Mouse (Mus musculus): Measurements from ENCODE around the gene Lhx4. TPM values are rescaled to one million over a fixed set of nuclear protein-coding genes. Genes with fewer than 3 reads are reported as not detected.

The Lhx4 gene
- polyA plus RNA-seq, 1 experiment from 2014 or later = not detected

- H3K4me3 ChIP-seq = no peak overlapping the region
- H3K9me3 ChIP-seq (replicated peaks) = no peaks in the 10 kb centered on the region
- H3K4me2 ChIP-seq = no peak overlapping the region
- no peaks in the 10 kb centered on the region for H3K36me3 ChIP-seq
- no peak for ATAC-seq (replicated peaks; ENCODE audit: insufficient number of reproducible peaks, insufficient read depth, low FRiP score, low read depth)
- no peak overlapping the region for H3K9ac ChIP-seq
- WGBS = 76% methylated on average over 3 of the region's 3 CpGs
- no peaks in the 10 kb centered on the region for H3K4me1 ChIP-seq (replicated peaks)
- peaks cover 82% of the 10 kb centered on the region for H3K27me3 ChIP-seq
- no peak overlapping the region for H3K27ac ChIP-seq
Measured at GRCm38 (mm10) chr1:155724301-155724700, 27.2 kb downstream of the Lhx4 start.

GRCm38 (mm10) chr1:155722185-155722584, 29.3 kb downstream of the Lhx4 start:
- Histone ChIP-seq H3K36me3 (no peaks in the 10 kb centered on the region), H3K27me3 (peaks cover 71% of the 10 kb centered on the region), H3K9ac (no peak overlapping the region), H3K27ac (no peak overlapping the region), H3K4me2 (peak overlapping the region; percentile 44), H3K4me3 (peak overlapping the region; percentile 12; the same call in 1 of the 2 replicates), H3K9me3 (replicated peaks) (no peaks in the 10 kb centered on the region), H3K4me1 (replicated peaks) (no peaks in the 10 kb centered on the region)
- WGBS = under 1% methylated on average over 13 of the region's 13 CpGs
- no peak for ATAC-seq (replicated peaks; ENCODE audit: insufficient number of reproducible peaks, insufficient read depth, low FRiP score, low read depth)

GRCm38 (mm10) chr1:155721443-155721842, 30.0 kb downstream of the Lhx4 start:
- Histone ChIP-seq H3K27me3 (peaks cover 66% of the 10 kb centered on the region), H3K9ac (no peak overlapping the region), H3K9me3 (replicated peaks) (no peaks in the 10 kb centered on the region), H3K4me2 (no peak overlapping the region), H3K27ac (no peak overlapping the region), H3K36me3 (no peaks in the 10 kb centered on the region), H3K4me3 (no peak overlapping the region), H3K4me1 (replicated peaks) (no peaks in the 10 kb centered on the region)
- ATAC-seq (replicated peaks; ENCODE audit: insufficient number of reproducible peaks, insufficient read depth, low FRiP score, low read depth) = no peak
- 39% methylated on average over 8 of the region's 8 CpGs for WGBS

DNA sequence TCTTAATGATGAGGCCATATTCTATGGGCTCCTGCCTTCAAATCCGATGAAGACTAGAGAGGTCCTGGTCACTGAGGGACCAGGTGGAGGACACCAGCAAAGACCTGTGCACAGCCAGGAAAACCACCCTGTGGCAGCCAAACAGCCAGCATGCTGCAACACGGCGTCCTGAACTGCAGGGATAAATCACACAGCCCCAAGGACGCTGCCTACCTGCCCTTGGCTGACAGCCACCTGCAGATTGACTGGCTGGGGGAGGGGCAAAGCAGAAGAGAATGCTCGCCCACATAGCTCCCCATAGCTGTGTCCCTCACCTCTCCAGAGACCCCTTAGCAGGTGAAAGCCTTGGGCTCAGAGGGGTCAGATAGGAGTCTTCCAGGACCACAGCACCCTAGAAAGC, 31.5 kb downstream of the Lhx4 start:
- Histone ChIP-seq H3K27ac (no peak overlapping the region), H3K4me2 (no peak overlapping the region), H3K4me1 (replicated peaks) (no peaks in the 10 kb centered on the region), H3K27me3 (peaks cover 53% of the 10 kb centered on the region), H3K36me3 (no peaks in the 10 kb centered on the region), H3K4me3 (no peak overlapping the region), H3K9ac (no peak overlapping the region), H3K9me3 (replicated peaks) (no peaks in the 10 kb centered on the region)
- WGBS = 38% methylated on average over 5 of the region's 5 CpGs
- no peak for ATAC-seq (replicated peaks; ENCODE audit: insufficient number of reproducible peaks, insufficient read depth, low FRiP score, low read depth)

GRCm38 (mm10) chr1:155718851-155719250, 32.6 kb downstream of the Lhx4 start:
- no peak for ATAC-seq (replicated peaks; ENCODE audit: insufficient number of reproducible peaks, insufficient read depth, low FRiP score, low read depth)
- no peaks in the 10 kb centered on the region for H3K9me3 ChIP-seq (replicated peaks)
- H3K9ac ChIP-seq = no peak overlapping the region
- no peak overlapping the region for H3K4me2 ChIP-seq
- WGBS = 70% methylated on average over 3 of the region's 3 CpGs
- H3K27me3 ChIP-seq = peaks cover 42% of the 10 kb centered on the region
- no peaks in the 10 kb centered on the region for H3K4me1 ChIP-seq (replicated peaks)
- no peaks in the 10 kb centered on the region for H3K36me3 ChIP-seq
- H3K27ac ChIP-seq = no peak overlapping the region
- H3K4me3 ChIP-seq = no peak overlapping the region

DNA sequence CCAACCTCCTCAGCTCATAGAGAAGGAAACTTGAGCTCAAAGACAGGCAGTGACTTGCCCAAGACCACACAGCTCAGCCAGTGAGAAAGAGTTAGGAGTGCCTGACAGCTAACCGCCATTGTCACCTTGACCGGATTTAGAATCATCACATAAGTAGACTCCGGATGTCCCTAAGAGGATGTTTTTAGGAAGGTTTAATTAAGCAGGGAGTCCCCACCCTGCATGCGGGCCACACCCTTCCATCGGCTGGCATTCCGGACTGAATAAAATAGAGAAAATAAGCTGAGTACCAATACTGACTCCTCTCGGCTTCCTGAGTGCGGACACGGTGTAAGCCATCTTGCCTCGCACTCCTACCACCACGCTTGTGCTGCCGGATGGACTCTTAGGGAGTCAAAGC, 34.2 kb downstream of the Lhx4 start:
- H3K27ac ChIP-seq = no peak overlapping the region
- WGBS = 86% methylated on average over 12 of the region's 12 CpGs
- H3K9ac ChIP-seq = no peak overlapping the region
- H3K27me3 ChIP-seq = peaks cover 29% of the 10 kb centered on the region
- 0 out of 2 replicates have a peak, but pooled peaks cover 3% of the 10 kb centered on the region for H3K4me1 ChIP-seq (replicated peaks)
- ATAC-seq (replicated peaks; ENCODE audit: insufficient number of reproducible peaks, insufficient read depth, low FRiP score, low read depth) = no peak
- no peak overlapping the region for H3K4me3 ChIP-seq
- H3K9me3 ChIP-seq (replicated peaks) = no peaks in the 10 kb centered on the region
- H3K4me2 ChIP-seq = no peak overlapping the region
- H3K36me3 ChIP-seq = no peaks in the 10 kb centered on the region

DNA sequence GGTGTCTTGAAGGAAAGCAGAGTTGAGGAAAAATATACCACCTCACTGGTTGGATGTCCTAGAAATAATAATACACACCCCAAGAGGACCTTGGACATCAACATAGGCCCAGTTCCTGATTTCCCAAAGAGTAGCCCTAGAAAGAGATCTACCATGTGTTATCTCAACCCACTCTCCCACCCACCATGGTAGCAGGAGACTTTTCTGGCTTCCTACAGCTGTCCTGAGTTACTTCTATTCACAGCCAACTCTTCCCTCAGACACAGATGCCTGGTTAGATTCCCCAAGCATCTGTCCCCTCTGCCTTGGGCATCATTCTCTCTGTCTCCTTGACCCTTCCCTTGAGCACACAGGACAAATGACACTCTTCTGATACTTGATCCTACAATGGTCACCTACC, 36.1 kb downstream of the Lhx4 start:
- no peak overlapping the region for H3K4me3 ChIP-seq
- ATAC-seq (replicated peaks; ENCODE audit: insufficient number of reproducible peaks, insufficient read depth, low FRiP score, low read depth) = no peak

GRCm38 (mm10) chr1:155713306-155713705, 38.2 kb downstream of the Lhx4 start:
- no peaks in the 10 kb centered on the region for H3K36me3 ChIP-seq

More for the DNA sequence above, 36.1 kb downstream of the Lhx4 start:
- H3K9ac ChIP-seq = no peak overlapping the region
- H3K4me2 ChIP-seq = no peak overlapping the region
- peaks cover 16% of the 10 kb centered on the region for H3K27me3 ChIP-seq
- H3K4me1 ChIP-seq (replicated peaks) = 0 out of 2 replicates have a peak, but pooled peaks cover 3% of the 10 kb centered on the region
- no peaks in the 10 kb centered on the region for H3K9me3 ChIP-seq (replicated peaks)
- no peak overlapping the region for H3K27ac ChIP-seq
- no peaks in the 10 kb centered on the region for H3K36me3 ChIP-seq

GRCm38 (mm10) chr1:155704182-155704581, 47.3 kb downstream of the Lhx4 start:
- Histone ChIP-seq H3K9ac (no peak overlapping the region), H3K27ac (no peak overlapping the region), H3K9me3 (replicated peaks) (no peaks in the 10 kb centered on the region), H3K27me3 (no peaks in the 10 kb centered on the region), H3K4me3 (no peak overlapping the region), H3K4me1 (replicated peaks) (no peaks in the 10 kb centered on the region), H3K36me3 (no peaks in the 10 kb centered on the region), H3K4me2 (no peak overlapping the region)
- WGBS = 55% methylated on average over 5 of the region's 5 CpGs
- 0 out of 2 replicates have a peak, but pooled peaks have one; percentile 6 for ATAC-seq (replicated peaks; ENCODE audit: insufficient number of reproducible peaks, insufficient read depth, low FRiP score, low read depth)

More at GRCm38 (mm10) chr1:155713306-155713705, 38.2 kb downstream of the Lhx4 start:
- Histone ChIP-seq H3K27ac (no peak overlapping the region), H3K27me3 (peaks cover 7% of the 10 kb centered on the region; the same call in 1 of the 2 replicates), H3K4me2 (no peak overlapping the region), H3K9ac (no peak overlapping the region), H3K4me3 (no peak overlapping the region), H3K4me1 (replicated peaks) (0 out of 2 replicates have a peak, but pooled peaks cover 3% of the 10 kb centered on the region), H3K9me3 (replicated peaks) (no peaks in the 10 kb centered on the region)
- ATAC-seq (replicated peaks; ENCODE audit: insufficient number of reproducible peaks, insufficient read depth, low FRiP score, low read depth) = no peak
- WGBS = 41% methylated on average over 2 of the region's 2 CpGs

DNA sequence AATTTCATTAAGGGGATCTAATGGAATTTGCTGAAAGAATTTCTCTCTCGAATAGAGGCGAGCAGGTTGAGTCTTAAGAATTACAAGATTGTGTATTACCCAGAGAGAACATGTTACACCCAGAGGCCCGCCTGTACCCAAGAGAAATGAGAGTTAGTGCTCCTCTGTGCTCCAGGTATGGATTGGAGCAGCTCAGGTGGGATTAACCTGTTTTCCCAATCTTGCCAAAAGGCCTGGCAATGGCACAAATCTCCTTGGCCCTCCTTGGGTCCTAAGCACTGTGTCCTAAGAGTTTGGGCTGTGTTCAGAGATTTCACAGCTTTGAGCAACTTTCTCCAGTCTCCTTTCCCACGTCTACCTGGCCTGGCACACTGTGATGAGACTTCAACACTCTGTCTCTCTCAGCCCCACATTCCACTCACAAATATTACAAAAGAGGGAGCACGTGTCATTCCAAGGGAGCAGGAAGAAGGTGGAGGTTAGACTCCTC, 48.2 kb downstream of the Lhx4 start:
- WGBS = 80% methylated on average over 5 of the region's 5 CpGs

GRCm38 (mm10) chr1:155700886-155701285, 50.6 kb downstream of the Lhx4 start:
- Histone ChIP-seq H3K4me3 (no peak overlapping the region), H3K4me2 (no peak overlapping the region), H3K36me3 (no peaks in the 10 kb centered on the region), H3K9me3 (replicated peaks) (no peaks in the 10 kb centered on the region), H3K27me3 (no peaks in the 10 kb centered on the region), H3K4me1 (replicated peaks) (no peaks in the 10 kb centered on the region; the same call in none of the 2 replicates), H3K27ac (no peak overlapping the region), H3K9ac (no peak overlapping the region)
- ATAC-seq (replicated peaks; ENCODE audit: insufficient number of reproducible peaks, insufficient read depth, low FRiP score, low read depth) = no peak

More for the DNA sequence above, 48.2 kb downstream of the Lhx4 start:
- no peak overlapping the region for H3K9ac ChIP-seq
- no peaks in the 10 kb centered on the region for H3K36me3 ChIP-seq
- no peaks in the 10 kb centered on the region; the same call in 1 of the 2 replicates for H3K4me1 ChIP-seq (replicated peaks)
- no peaks in the 10 kb centered on the region for H3K27me3 ChIP-seq
- H3K4me3 ChIP-seq = no peak overlapping the region
- H3K4me2 ChIP-seq = no peak overlapping the region
- no peaks in the 10 kb centered on the region for H3K9me3 ChIP-seq (replicated peaks)
- no peak for ATAC-seq (replicated peaks; ENCODE audit: insufficient number of reproducible peaks, insufficient read depth, low FRiP score, low read depth)
- H3K27ac ChIP-seq = no peak overlapping the region

DNA sequence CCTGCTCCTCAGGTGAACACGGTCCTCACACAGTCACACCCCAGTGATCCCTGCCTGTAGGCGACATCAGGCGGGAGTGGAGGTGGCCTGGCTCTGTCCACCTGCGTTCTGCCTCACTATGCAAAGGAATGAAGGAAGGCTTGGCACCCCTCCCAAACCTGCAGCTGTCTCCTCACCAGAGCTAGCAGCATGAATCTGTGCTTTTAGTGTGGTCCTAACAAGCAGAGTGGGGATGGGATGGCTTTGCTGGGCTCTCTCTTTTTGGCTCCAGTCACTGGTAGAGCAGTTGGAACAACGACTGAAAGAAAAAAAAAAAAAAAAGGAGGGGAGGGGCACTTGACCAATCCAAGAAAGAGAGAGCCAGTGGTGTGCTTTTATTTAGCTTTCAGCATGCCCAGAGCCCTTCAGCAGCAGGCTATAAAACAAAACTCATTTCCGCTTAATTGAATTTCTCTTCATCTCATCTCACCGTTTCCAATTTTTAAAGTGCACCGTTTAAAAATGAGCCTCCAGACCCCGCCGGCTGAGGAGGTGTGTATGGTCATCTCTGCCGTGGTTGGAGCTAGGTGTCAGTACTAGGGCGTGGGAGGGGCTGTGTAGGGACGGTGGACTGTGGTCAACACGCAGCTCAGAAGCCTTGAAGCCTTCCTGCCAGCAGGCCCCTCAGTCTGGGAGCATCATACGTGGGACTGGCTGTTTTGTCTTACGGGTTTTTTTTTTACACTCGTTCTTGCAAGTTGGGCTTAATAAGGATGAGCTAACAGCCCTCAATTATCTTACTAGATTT, 52.9 kb downstream of the Lhx4 start:
- Histone ChIP-seq H3K27me3 (no peaks in the 10 kb centered on the region), H3K4me1 (replicated peaks) (no peaks in the 10 kb centered on the region; the same call in none of the 2 replicates), H3K9ac (no peak overlapping the region), H3K9me3 (replicated peaks) (no peaks in the 10 kb centered on the region), H3K4me2 (no peak overlapping the region), H3K36me3 (no peaks in the 10 kb centered on the region), H3K4me3 (no peak overlapping the region), H3K27ac (no peak overlapping the region)
- no peak for ATAC-seq (replicated peaks; ENCODE audit: insufficient number of reproducible peaks, insufficient read depth, low FRiP score, low read depth)
- 62% methylated on average over 17 of the region's 17 CpGs for WGBS

Measured in heart, embryonic 15.5 days (tissue).